Mouse (Mus musculus): Measurements from ENCODE around the gene Syvn1.

GRCm38 (mm10) chr19:6020276-6020675 lies 26.1 kb upstream of the Syvn1 start:
- TF ChIP-seq POLR2A (IDR thresholded peaks at IDR 0.05; ENCODE audit: extremely low read depth, insufficient read depth, low read length) (no peak), CTCF (IDR thresholded peaks at IDR 0.05; ENCODE audit: extremely low read depth, insufficient read depth, low read length) (no peak)

Measured in cortical plate, adult 2 months (tissue).